ENCODE assay signal across 28 mouse cellular contexts in genomic region chr10:98808644-98809043, GRCm38 (mm10).
DNase-seq lines count a peak whose midpoint lies in the region; ATAC-seq and TF ChIP-seq lines count a peak whose summit lies in the region.
"Had no signal": no experiment of that assay in that cellular context is flagged by ENCODE, and none has a peak within 500 bp of the region (broad histone marks: within the 10 kb centered on the region; RNA-seq: fewer than 3 reads in every experiment).

No protein-coding gene starts in this region.

- TF ChIP-seq CTCF in Patski (IDR thresholded peaks at IDR 0.05), result no peak
- TF ChIP-seq CTCF in intestine, postnatal 0 days (IDR thresholded peaks at IDR 0.05; ENCODE audit: low read depth), result no peak

- no peak overlapping the region for H3K9ac ChIP-seq in intestine, postnatal 0 days (ENCODE audit: low read depth, low read length)
- H3K9ac ChIP-seq in heart, embryonic 12.5 days, result no peak overlapping the region
- H3K9ac ChIP-seq: embryonic facial prominence, embryonic 12.5 days; heart, embryonic 13.5 days; hindbrain, embryonic 15.5 days; limb, embryonic 13.5 days; liver, embryonic 13.5 days; midbrain, embryonic 13.5 days had no signal

- H3K27ac ChIP-seq in intestine, postnatal 0 days (ENCODE audit: low read depth, low read length), result no peak overlapping the region
- no peak overlapping the region for H3K27ac ChIP-seq in heart, embryonic 12.5 days (ENCODE audit: poor library complexity, severe bottlenecking)
- H3K27ac ChIP-seq: embryonic facial prominence, embryonic 12.5 days; heart, adult 2 months; heart, embryonic 13.5 days; hindbrain, embryonic 15.5 days; limb, embryonic 13.5 days; liver, embryonic 13.5 days; macrophage; midbrain, embryonic 13.5 days had no signal

- H3K27me3 ChIP-seq in Patski, result no peaks in the 10 kb centered on the region
- no peaks in the 10 kb centered on the region for H3K27me3 ChIP-seq in intestine, postnatal 0 days (replicated peaks; ENCODE audit: control insufficient read depth, insufficient read depth, low read length)
- H3K27me3 ChIP-seq in heart, embryonic 12.5 days (replicated peaks), result no peaks in the 10 kb centered on the region
- H3K27me3 ChIP-seq: embryonic facial prominence, embryonic 12.5 days; heart, embryonic 13.5 days; hindbrain, embryonic 15.5 days; limb, embryonic 13.5 days; liver, embryonic 13.5 days; midbrain, embryonic 13.5 days had no signal

- POLR2A ChIA-PET in Patski (lab: Charles Lee), result no interaction called here

- WGBS in intestine, postnatal 0 days, result 36% methylated on average over 4 of the region's 4 CpGs
- 80% methylated on average over 4 of the region's 4 CpGs for WGBS in heart, embryonic 12.5 days

- H3K4me3 ChIP-seq in intestine, postnatal 0 days (ENCODE audit: low read depth, low read length), result no peak overlapping the region
- no peak overlapping the region for H3K4me3 ChIP-seq in heart, embryonic 12.5 days
- H3K4me3 ChIP-seq: embryonic facial prominence, embryonic 12.5 days; erythroblast, embryonic 14.5 days; heart, adult 2 months; heart, embryonic 13.5 days; hindbrain, embryonic 15.5 days; limb, embryonic 13.5 days; liver, embryonic 13.5 days; midbrain, embryonic 13.5 days had no signal

- CTCF ChIA-PET in Patski (lab: Charles Lee), result no interaction called here

- H3K9me3 ChIP-seq in intestine, postnatal 0 days (ENCODE audit: control insufficient read depth), result no peaks in the 10 kb centered on the region
- H3K9me3 ChIP-seq in heart, embryonic 12.5 days (replicated peaks), result no peaks in the 10 kb centered on the region
- H3K9me3 ChIP-seq: embryonic facial prominence, embryonic 12.5 days; heart, embryonic 13.5 days; hindbrain, embryonic 15.5 days; limb, embryonic 13.5 days; liver, embryonic 13.5 days; midbrain, embryonic 13.5 days had no signal

- peak; percentile 47 for ATAC-seq in Patski
- ATAC-seq in intestine, postnatal 0 days, result peak; percentile 57; the same call in 1 of the 2 replicates
- ATAC-seq in heart, embryonic 12.5 days (ENCODE audit: insufficient number of reproducible peaks, low FRiP score), result no peak
- ATAC-seq in erythroblast, adult 5-6 weeks (replicated peaks; ENCODE audit: low FRiP score, poor library complexity, severe bottlenecking), result no peak
- ATAC-seq: activated CD4-positive, CD25-positive, alpha-beta regulatory T cell, adult 4 months; CD4-positive, CD25-positive, alpha-beta regulatory T cell, adult 4 months; forebrain, embryonic 16.5 days; inflammation-experienced regulatory T-cells, adult 6 months; midbrain, embryonic 13.5 days had no signal

- no peaks in the 10 kb centered on the region for H3K36me3 ChIP-seq in intestine, postnatal 0 days (ENCODE audit: control insufficient read depth, insufficient read depth)
- H3K36me3 ChIP-seq in heart, embryonic 12.5 days, result no peaks in the 10 kb centered on the region
- H3K36me3 ChIP-seq: embryonic facial prominence, embryonic 12.5 days; heart, embryonic 13.5 days; hindbrain, embryonic 15.5 days; limb, embryonic 13.5 days; liver, embryonic 13.5 days; midbrain, embryonic 13.5 days had no signal

- peak overlapping the region; percentile 40 for H3K4me2 ChIP-seq in intestine, postnatal 0 days (replicated peaks; ENCODE audit: low read depth)
- no peak overlapping the region for H3K4me2 ChIP-seq in heart, embryonic 12.5 days
- H3K4me2 ChIP-seq: embryonic facial prominence, embryonic 12.5 days; heart, embryonic 13.5 days; hindbrain, embryonic 15.5 days; limb, embryonic 13.5 days; liver, embryonic 13.5 days; midbrain, embryonic 13.5 days had no signal

- in situ Hi-C loops in Patski (cut with MboI; ENCODE audit: low pct_unique_long_range_greater_than_20kb), result no loop called here

- no peaks in the 10 kb centered on the region for H3K4me1 ChIP-seq in intestine, postnatal 0 days (replicated peaks; ENCODE audit: control insufficient read depth, insufficient read depth, low read length)
- H3K4me1 ChIP-seq in heart, embryonic 12.5 days (replicated peaks), result no peaks in the 10 kb centered on the region
- H3K4me1 ChIP-seq: heart, embryonic 13.5 days; hindbrain, embryonic 15.5 days; liver, embryonic 13.5 days; midbrain, embryonic 13.5 days had no signal

- peak; percentile 74 for DNase-seq in kidney, adult 9 months
- DNase-seq in kidney, adult 11 months, result no peak
- DNase-seq in Patski (ENCODE audit: low read depth, low spot score), result peak; percentile 31
- DNase-seq in kidney, postnatal 36 days, result peak; percentile 15 to 48
- DNase-seq in gastrocnemius, adult 18-20 months (ENCODE audit: low spot score), result no peak
- DNase-seq: adrenal gland, adult 2 months; cerebellum, adult 8-10 months; cerebellum, postnatal 36 days; heart, adult 2 months; heart, postnatal 10 days; liver, embryonic 13.5 days; lung, adult 2 months; lung, postnatal 10 days; thymus, postnatal 4 days had no signal

Comparison
In these comparisons a context has a peak if more than half of its experiments do, and no peak if none do; other contexts are left out.
1. DNase-seq: peak in kidney, adult 9 months (single experiment), Patski (single experiment) and kidney, postnatal 36 days (2 of 2); none in kidney, adult 11 months (single experiment) and gastrocnemius, adult 18-20 months (single experiment).
2. ATAC-seq: peak in Patski (single experiment) and intestine, postnatal 0 days (single experiment); none in heart, embryonic 12.5 days (single experiment) and erythroblast, adult 5-6 weeks (single experiment).